Mouse (Mus musculus) left cerebral cortex, adult 18-20 months (tissue): ENCODE results near the gene Pon1. TPM values are rescaled to one million over a fixed set of nuclear protein-coding genes. Genes with fewer than 3 reads are reported as not detected.

Source experiments
- DNase-seq, 2 experiments: peaks; one replicate each; pipeline ENCODE4 v3.0.0; 2021 to 2022; ENCODE audit warnings: low spot score in 2 of 2, mixed read lengths in 1 of 2
- total RNA-seq, 2 experiments: library from RNA; stranded (reverse); gene quantifications; 2 replicates each; pipeline ENCODE4 v1.2.3; 2021

The Pon1 gene
- total RNA-seq, 2 experiments from 2014 or later, result not detected

GRCm38 (mm10) chr6:5177967-5178891 lies 15.5 kb downstream of the Pon1 start:
- no peak for DNase-seq

GRCm38 (mm10) chr6:5174179-5174812 lies 19.4 kb downstream of the Pon1 start:
- no peak for DNase-seq

- no peak for DNase-seq
These were observed 21.2 kb downstream of the Pon1 start for GRCm38 (mm10) chr6:5172571-5172970.

- DNase-seq, result no peak
These were observed 22.3 kb downstream of the Pon1 start for GRCm38 (mm10) chr6:5171418-5171817.

GRCm38 (mm10) chr6:5168158-5168557 lies 25.6 kb downstream of the Pon1 start:
- no peak for DNase-seq

- no peak for DNase-seq
These were observed 26.6 kb downstream of the Pon1 start for GRCm38 (mm10) chr6:5167051-5167677.

- no peak for DNase-seq
These were observed 28.9 kb downstream of the Pon1 start for GRCm38 (mm10) chr6:5164855-5165254.

GRCm38 (mm10) chr6:5163507-5164144 lies 30.1 kb downstream of the Pon1 start:
- no peak for DNase-seq

- no peak for DNase-seq
These were observed 31.7 kb downstream of the Pon1 start for GRCm38 (mm10) chr6:5162052-5162451.

- no peak for DNase-seq
These were observed 34.4 kb downstream of the Pon1 start for GRCm38 (mm10) chr6:5159385-5159791.

GRCm38 (mm10) chr6:5156541-5157425 lies 37.0 kb downstream of the Pon1 start:
- DNase-seq, result no peak

- DNase-seq, result no peak
These were observed 38.3 kb downstream of the Pon1 start for GRCm38 (mm10) chr6:5155313-5155927.

- DNase-seq, result no peak
These were observed 39.0 kb downstream of the Pon1 start for GRCm38 (mm10) chr6:5154786-5155185.

- DNase-seq, result no peak
These were observed 41.6 kb downstream of the Pon1 start for GRCm38 (mm10) chr6:5152185-5152584.

- no peak for DNase-seq
These were observed 42.6 kb downstream of the Pon1 start for GRCm38 (mm10) chr6:5151171-5151570.

- DNase-seq, result no peak
These were observed 43.8 kb downstream of the Pon1 start for GRCm38 (mm10) chr6:5149941-5150340.

- no peak for DNase-seq
These were observed 46.1 kb downstream of the Pon1 start for GRCm38 (mm10) chr6:5147488-5148142.

GRCm38 (mm10) chr6:5139666-5140065 lies 54.1 kb downstream of the Pon1 start:
- DNase-seq, result no peak

- DNase-seq, result no peak
These were observed 54.7 kb downstream of the Pon1 start for GRCm38 (mm10) chr6:5138875-5139631.
